Mouse (Mus musculus) splenic B cell, adult 2 months (primary cell): ENCODE data around the gene Olfr878.

Experiments used
- DNase-seq: peaks from one replicate; pipeline ENCODE4 v3.0.0-alpha.2; 2011; ENCODE audit warnings: low read depth, low spot score
- H3K27me3 ChIP-seq: 2 replicates; pipeline ENCODE4 v1.6.1; 2012; ENCODE audit warnings: mild to moderate bottlenecking, low read length, moderate library complexity, mixed read lengths; ENCODE audit not compliant: control insufficient read depth, poor library complexity, insufficient read depth, severe bottlenecking
- H3K36me3 ChIP-seq: 2 replicates; pipeline ENCODE4 v1.6.1; 2012; ENCODE audit warnings: mild to moderate bottlenecking, low read length, moderate library complexity, mixed read lengths; ENCODE audit not compliant: control insufficient read depth, poor library complexity, insufficient read depth, severe bottlenecking

Olfr878 gene

DNA sequence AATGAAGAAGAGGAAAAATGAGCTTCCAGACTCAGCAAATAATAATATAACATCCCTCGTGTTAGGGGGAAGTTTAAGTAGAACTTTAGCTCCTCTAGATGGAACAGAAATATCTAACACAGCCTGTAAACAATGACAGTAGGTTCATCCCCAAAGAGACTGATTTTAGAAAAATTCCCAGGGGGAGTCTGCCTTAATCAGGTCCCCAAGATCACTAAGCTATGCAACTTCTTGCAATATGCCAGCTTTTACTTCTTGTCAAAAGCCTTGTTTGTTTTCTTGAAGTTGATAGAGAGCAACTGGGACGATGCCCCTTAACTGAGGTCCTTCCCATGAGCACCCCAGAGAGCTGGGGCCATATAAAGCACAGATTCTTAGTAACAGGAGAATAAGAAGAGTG lies at the start of gene Olfr878:
Olfr878 (plus strand) TSS at position 301 of the 400 bp plus-strand sequence.
- Histone ChIP-seq H3K27me3 (no peaks in the 10 kb centered on the region), H3K36me3 (no peaks in the 10 kb centered on the region)
- no peak for DNase-seq

DNA sequence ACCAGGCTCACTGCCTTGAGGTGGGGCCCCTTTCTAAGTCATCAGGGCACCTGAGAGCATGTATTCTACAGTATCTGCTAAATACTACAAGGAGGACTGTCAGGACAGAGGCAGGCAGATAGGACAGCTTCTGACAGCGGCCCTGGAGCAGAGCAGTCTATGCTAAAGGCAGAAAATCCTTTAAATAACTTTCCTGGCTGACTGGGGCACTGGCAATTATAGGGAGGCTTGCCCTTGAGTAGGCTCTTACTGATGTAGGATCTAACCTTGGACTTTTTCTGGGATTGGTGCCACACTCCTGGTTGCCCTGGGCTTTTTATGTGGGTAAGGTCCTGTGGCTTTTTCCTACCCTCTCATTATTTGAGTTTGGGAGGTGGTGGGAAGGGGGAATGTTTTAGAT lies 47.4 kb upstream of the Olfr878 start:
- DNase-seq = no peak
- Histone ChIP-seq H3K27me3 (no peaks in the 10 kb centered on the region), H3K36me3 (no peaks in the 10 kb centered on the region)

GRCm38 (mm10) chr9:37871097-37871496 lies 46.5 kb upstream of the Olfr878 start:
- Histone ChIP-seq H3K36me3 (no peaks in the 10 kb centered on the region), H3K27me3 (no peaks in the 10 kb centered on the region)
- DNase-seq = no peak

GRCm38 (mm10) chr9:37871536-37871935 lies 46.1 kb upstream of the Olfr878 start:
- Histone ChIP-seq H3K36me3 (no peaks in the 10 kb centered on the region), H3K27me3 (no peaks in the 10 kb centered on the region)
- DNase-seq = no peak

DNA sequence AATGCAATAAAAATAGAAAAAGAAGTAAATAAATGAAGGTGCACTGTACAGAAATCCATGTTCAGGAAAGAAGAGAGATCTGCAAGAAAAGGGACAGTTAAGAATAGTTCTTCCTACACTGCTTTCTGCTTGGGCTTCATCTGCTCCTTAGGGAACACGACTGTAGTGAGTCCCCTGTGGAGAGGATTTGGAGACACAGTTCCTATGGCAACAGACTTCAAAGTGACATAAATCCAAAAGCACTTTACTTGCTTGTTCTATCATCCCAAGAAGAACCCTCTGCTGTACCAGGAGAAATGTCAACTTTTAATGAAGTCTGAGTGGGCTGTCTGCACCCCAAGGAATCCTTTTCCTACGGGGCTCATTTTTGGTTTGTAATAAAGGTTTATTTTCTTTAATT lies 26.7 kb upstream of the Olfr878 start:
- H3K36me3 ChIP-seq = no peaks in the 10 kb centered on the region
- H3K27me3 ChIP-seq = no peaks in the 10 kb centered on the region
- DNase-seq = no peak

DNA sequence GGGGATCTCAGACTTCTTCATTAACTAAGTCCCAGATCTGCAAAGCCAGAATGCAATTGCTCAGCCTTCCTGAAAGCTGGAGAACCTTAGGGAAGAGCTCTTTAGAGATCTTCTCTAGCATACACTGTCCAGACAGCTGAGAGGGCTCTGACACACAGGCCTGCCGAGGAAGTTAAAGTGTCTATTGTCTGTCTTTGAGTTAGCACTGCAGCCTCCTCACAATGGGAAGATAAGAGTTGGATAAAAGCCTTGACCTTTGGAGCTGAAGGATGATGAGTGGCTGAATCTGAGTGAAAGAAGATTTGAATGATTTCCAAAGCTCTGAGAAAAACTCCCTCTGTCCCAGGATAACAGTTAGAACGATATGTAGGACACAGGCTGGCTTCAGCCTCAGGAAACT lies 21.0 kb upstream of the Olfr878 start, which contains the start of gene Olfr145:
Olfr145 (plus strand) TSS at position 64 of the 400 bp plus-strand sequence.
- no peaks in the 10 kb centered on the region for H3K27me3 ChIP-seq
- no peaks in the 10 kb centered on the region for H3K36me3 ChIP-seq
- no peak for DNase-seq

DNA sequence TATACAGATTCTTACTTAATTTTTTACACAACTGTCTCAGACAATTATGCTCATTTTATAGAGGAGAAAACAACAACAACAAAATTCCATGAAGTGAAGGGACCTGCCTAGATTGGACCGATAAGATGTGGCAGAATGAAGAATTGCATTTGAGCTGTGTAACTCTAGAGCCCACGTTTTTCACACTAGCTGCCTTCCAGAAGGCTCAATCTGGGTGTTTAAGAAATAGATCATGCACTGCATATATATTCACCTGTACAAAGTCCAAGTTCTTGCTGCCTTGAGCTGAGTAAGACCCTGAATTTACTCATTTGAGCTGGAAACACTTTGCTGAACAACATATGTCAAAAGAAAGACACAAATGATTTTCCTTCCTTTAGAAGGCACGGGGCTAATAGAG lies 12.1 kb upstream of the Olfr878 start:
- no peak for DNase-seq
- Histone ChIP-seq H3K27me3 (no peaks in the 10 kb centered on the region), H3K36me3 (no peaks in the 10 kb centered on the region)

DNA sequence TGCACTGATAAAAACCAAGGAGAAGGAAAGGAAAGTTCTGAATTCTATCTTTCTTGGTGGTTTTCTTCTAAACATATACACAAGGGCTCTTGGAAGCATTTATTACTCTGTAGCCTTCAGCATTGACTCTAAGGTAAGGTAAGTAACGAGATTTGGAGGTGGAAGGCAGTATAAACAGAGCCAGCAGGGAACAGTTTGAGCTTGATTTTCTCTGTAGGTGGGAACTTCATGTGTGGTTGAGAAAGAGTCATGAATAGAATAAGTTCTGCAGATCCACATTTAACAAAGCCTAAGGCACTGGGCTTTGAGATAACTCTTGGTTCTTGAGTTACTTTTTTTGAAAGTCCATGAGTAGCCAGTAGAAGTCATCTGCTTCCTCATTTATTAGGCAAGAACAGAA lies 378 bp downstream of the Olfr878 start:
- Histone ChIP-seq H3K27me3 (no peaks in the 10 kb centered on the region), H3K36me3 (no peaks in the 10 kb centered on the region)
- DNase-seq = no peak

GRCm38 (mm10) chr9:37924194-37924593 lies 6.6 kb downstream of the Olfr878 start:
- H3K27me3 ChIP-seq = no peaks in the 10 kb centered on the region

GRCm38 (mm10) chr9:37925445-37925844 lies 7.8 kb downstream of the Olfr878 start:
- Histone ChIP-seq H3K36me3 (no peaks in the 10 kb centered on the region), H3K27me3 (no peaks in the 10 kb centered on the region)
- DNase-seq = no peak

More at GRCm38 (mm10) chr9:37924194-37924593, 6.6 kb downstream of the Olfr878 start:
- no peaks in the 10 kb centered on the region for H3K36me3 ChIP-seq
- DNase-seq = no peak

DNA sequence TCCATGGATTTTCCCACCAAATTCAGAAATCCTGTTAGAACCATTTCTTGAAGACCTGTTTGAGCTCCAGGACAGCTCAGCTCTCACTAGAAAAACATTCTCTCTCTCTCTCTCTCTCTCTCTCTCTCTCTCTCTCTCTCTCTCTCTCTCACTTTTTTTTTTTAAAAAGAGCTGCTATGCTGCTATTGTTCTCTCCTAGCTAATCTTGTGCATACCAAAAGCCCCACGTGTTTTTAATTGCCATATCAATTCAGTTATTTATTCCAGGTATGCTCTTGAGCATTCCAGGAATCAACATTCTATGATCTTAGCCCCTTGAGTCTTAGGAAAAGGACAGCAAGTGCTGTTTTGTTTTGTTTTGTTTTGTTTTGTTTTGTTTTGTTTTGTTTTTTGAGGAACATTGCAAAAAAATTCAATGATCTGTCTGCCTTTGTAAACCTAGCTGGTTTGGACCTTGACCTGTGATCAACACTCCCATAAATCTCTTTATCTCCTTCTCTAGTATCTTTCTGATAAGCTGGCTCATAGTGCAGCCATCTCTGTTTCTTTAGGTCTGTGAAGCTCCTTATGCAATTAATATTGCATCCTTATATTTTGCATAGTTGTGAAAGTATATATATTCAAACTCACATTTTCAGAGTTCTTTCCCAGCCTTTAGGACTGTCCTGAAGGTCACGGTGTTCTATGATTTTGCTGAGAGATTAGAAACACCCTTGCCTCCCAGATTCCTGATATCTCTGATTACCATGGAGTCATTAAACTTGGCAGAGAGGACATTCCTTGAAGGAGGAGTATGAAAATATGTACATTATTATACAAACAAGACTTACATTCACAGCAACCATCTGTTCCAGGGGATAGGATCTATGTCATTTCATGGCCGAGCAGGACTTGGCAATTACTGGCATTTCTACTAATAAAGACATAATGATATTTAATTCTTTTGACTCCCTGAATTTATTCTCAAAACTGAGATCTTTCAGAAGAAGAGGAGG lies 8.7 kb downstream of the Olfr878 start:
- DNase-seq = no peak
- Histone ChIP-seq H3K36me3 (no peaks in the 10 kb centered on the region), H3K27me3 (no peaks in the 10 kb centered on the region)

GRCm38 (mm10) chr9:37932519-37932918 lies 14.9 kb downstream of the Olfr878 start:
- Histone ChIP-seq H3K36me3 (no peaks in the 10 kb centered on the region), H3K27me3 (no peaks in the 10 kb centered on the region)
- peak; percentile 45 for DNase-seq

DNA sequence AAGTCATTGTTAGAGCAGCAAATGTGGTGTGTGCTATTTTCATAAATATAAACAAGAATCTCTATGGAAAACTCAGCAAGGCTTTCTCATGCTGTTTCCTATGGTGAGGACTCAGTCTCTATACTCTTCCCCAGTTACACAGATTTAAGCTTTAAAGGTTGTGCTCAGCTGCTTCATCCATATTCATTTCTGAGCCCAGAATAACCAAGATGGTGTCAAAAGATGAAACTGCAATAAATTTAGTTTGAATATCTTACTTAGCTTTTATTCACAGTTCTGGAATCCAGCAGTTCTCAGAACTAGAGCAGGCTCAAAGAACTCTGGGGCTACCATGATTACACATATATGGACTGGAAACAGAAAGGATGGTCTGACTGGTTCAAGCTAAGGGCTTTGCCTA lies 16.5 kb downstream of the Olfr878 start:
- H3K27me3 ChIP-seq = no peaks in the 10 kb centered on the region
- DNase-seq = no peak
- no peaks in the 10 kb centered on the region for H3K36me3 ChIP-seq

DNA sequence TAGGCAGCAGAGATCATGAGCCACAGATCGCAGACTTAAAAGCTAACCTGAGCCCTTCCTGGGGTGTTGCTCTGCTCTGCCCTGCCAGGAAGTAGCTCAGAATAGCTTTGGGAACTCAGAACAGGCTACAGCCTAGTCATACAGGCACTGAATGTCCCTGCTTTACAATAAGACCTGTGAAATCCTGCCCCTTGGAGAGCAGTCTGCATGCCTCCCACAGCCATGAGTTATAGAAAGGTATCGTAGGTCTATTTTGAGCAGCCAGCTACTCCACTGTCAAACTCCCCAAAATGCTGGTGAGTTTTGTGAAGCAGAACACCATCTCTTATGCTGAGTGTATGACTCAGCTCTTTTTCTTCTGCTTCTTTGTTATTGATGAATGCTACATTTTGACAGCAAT lies 23.5 kb downstream of the Olfr878 start:
- H3K36me3 ChIP-seq = no peaks in the 10 kb centered on the region
- no peak for DNase-seq
- no peaks in the 10 kb centered on the region for H3K27me3 ChIP-seq
